In genomic region chr15:101105496-101105994, GRCm38 (mm10) we compare ENCODE assay signal across 8 mouse cellular contexts. TPM values are rescaled to one million over a fixed set of nuclear protein-coding genes. Genes with fewer than 3 reads are reported as not detected.
DNase-seq lines count a peak whose midpoint lies in the region; ATAC-seq and TF ChIP-seq lines count a peak whose summit lies in the region.

No protein-coding gene starts in this region.

- no peak for TF ChIP-seq POLR2A in heart, adult 2 months (IDR thresholded peaks at IDR 0.05; ENCODE audit: insufficient read depth, low read depth, low read length)
- TF ChIP-seq POLR2A in limb, embryonic 14.5 days (IDR thresholded peaks at IDR 0.05; ENCODE audit: borderline replicate concordance, extremely low read depth, insufficient read depth, insufficient read length), result no peak

- peak overlapping the region; percentile 11 for H3K4me2 ChIP-seq in limb, embryonic 14.5 days (replicated peaks; ENCODE audit: low read depth, low read length, severe bottlenecking)

- H3K79me2 ChIP-seq in heart, adult 2 months (replicated peaks; ENCODE audit: control insufficient read depth, insufficient read depth, low read length), result no peaks in the 10 kb centered on the region

- no peak overlapping the region for H3K9ac ChIP-seq in heart, adult 2 months (ENCODE audit: low read depth, low read length)
- no peak overlapping the region for H3K9ac ChIP-seq in limb, embryonic 14.5 days (ENCODE audit: low read depth, low read length, severe bottlenecking)

- peak; percentile 87 for DNase-seq in 3T3-L1 (ENCODE audit: low read depth, low spot score)
- DNase-seq in adrenal gland, adult 2 months, result peak; percentile 90
- DNase-seq in embryo, embryonic 11 days, result peak; percentile 85
- peak; percentile 82 to 88 for DNase-seq in heart, adult 2 months
- peak; percentile 72 to 86 for DNase-seq in kidney, adult 8-10 months
- DNase-seq in limb, embryonic 14.5 days (ENCODE audit: low spot score), result peak; percentile 44
- DNase-seq in naive thymus-derived CD4-positive, alpha-beta T cell, adult 2 months (ENCODE audit: low read depth), result peak; percentile 82
- peak; percentile 53 to 56 for DNase-seq in spleen, postnatal 36 days (ENCODE audit: low spot score in 2 of 2)

- no peaks in the 10 kb centered on the region for H3K9me3 ChIP-seq in limb, embryonic 14.5 days (ENCODE audit: control insufficient read depth, low read length)

- 14% methylated on average over 12 of the region's 12 CpGs for WGBS in heart, adult 2 months
- 16% methylated on average over 12 of the region's 12 CpGs for WGBS in limb, embryonic 14.5 days

- H3K36me3 ChIP-seq in heart, adult 2 months (ENCODE audit: control insufficient read depth, insufficient read depth, low read length), result no peaks in the 10 kb centered on the region
- no peaks in the 10 kb centered on the region for H3K36me3 ChIP-seq in limb, embryonic 14.5 days (ENCODE audit: control insufficient read depth, insufficient read depth, low read length)

- peak; percentile 78; the same call in 1 of the 2 replicates for TF ChIP-seq EP300 in heart, adult 2 months (IDR thresholded peaks at IDR 0.05; ENCODE audit: insufficient read depth, low read depth, low read length)

- ATAC-seq in limb, embryonic 14.5 days (ENCODE audit: low FRiP score, low read depth), result peak; percentile 71

- H3K27ac ChIP-seq in heart, adult 2 months, result peak overlapping the region; percentile 45
- H3K27ac ChIP-seq in limb, embryonic 14.5 days (replicated peaks; ENCODE audit: low read depth, low read length), result no peak overlapping the region

- H3K4me3 ChIP-seq in heart, adult 2 months, result peak overlapping the region; percentile 41
- no peak overlapping the region for H3K4me3 ChIP-seq in limb, embryonic 14.5 days (replicated peaks; ENCODE audit: low read length)

- TF ChIP-seq CTCF in heart, adult 2 months (IDR thresholded peaks at IDR 0.05), result no peak; the same call in none of the 2 replicates

- H3K4me1 ChIP-seq in heart, adult 2 months (ENCODE audit: control insufficient read depth, insufficient read depth, low read length), result peaks cover 2% of the 10 kb centered on the region
- H3K4me1 ChIP-seq in limb, embryonic 14.5 days (ENCODE audit: control insufficient read depth, insufficient read depth, low read length), result no peaks in the 10 kb centered on the region; the same call in 1 of the 2 replicates

- intact Hi-C loops in heart, adult 2 months (cut with DNase I), result loop anchor here (5.0 kb wide), 2 partner anchors 58 to 348 kb away; partner anchors contain the start of gene Gm47841

- H3K27me3 ChIP-seq in heart, adult 2 months (ENCODE audit: control insufficient read depth, insufficient read depth, low read length), result no peaks in the 10 kb centered on the region
- H3K27me3 ChIP-seq in limb, embryonic 14.5 days (ENCODE audit: control insufficient read depth, insufficient read depth, low read length), result no peaks in the 10 kb centered on the region

RNA-seq across cellular contexts. Expression of gene Ankrd33, which starts 10.0 kb away (rescaled TPM):
- 1 to 10 TPM in 1 of 2 experiments, under 1 TPM in 1; 0.59 to 1.0 TPM for total RNA-seq in adrenal gland, adult 2 months (2021)
- 0.10 TPM in 1 of 2 replicates, not detected in the other for polyA plus RNA-seq in adrenal gland, adult 2 months (2012; rRNA removed)
- total RNA-seq in heart, adult 2 months (2021), result not detected
- not detected in 2 replicates for polyA plus RNA-seq in heart, adult 2 months (2012; rRNA removed)
- polyA plus RNA-seq in limb, embryonic 14.5 days (2012; rRNA removed), result not detected in 2 replicates
- polyA plus RNA-seq in limb, embryonic 14.5 days (2014; fragmentation: Nextera tagmentation; extraction: Ambion mirVana), result not detected in 2 replicates

RNA-seq across cellular contexts. Expression of gene Acvrl1, which starts 22.8 kb away (rescaled TPM):
- 10 to 100 TPM; 15.0 to 22.6 TPM for total RNA-seq in adrenal gland, adult 2 months (2021)
- 20.9 and 23.3 TPM in 2 replicates for polyA plus RNA-seq in adrenal gland, adult 2 months (2012; rRNA removed)
- total RNA-seq in heart, adult 2 months (2021), result 10 to 100 TPM; 24.1 to 29.5 TPM
- 35.0 and 39.7 TPM in 2 replicates for polyA plus RNA-seq in heart, adult 2 months (2012; rRNA removed)
- 16.1 and 17.8 TPM in 2 replicates for polyA plus RNA-seq in limb, embryonic 14.5 days (2012; rRNA removed)
- 8.2 and 10.2 TPM in 2 replicates for polyA plus RNA-seq in limb, embryonic 14.5 days (2014; fragmentation: Nextera tagmentation; extraction: Ambion mirVana)

RNA-seq across cellular contexts. Expression of gene Fignl2, which starts 27.2 kb away (rescaled TPM):
- total RNA-seq in adrenal gland, adult 2 months (2021), result 1 to 10 TPM; 6.3 to 8.7 TPM
- polyA plus RNA-seq in adrenal gland, adult 2 months (2012; rRNA removed), result 11.8 and 16.1 TPM in 2 replicates
- 1 to 10 TPM in 1 of 2 experiments, under 1 TPM in 1; 0.86 to 1.3 TPM for total RNA-seq in heart, adult 2 months (2021)
- 1.6 and 1.9 TPM in 2 replicates for polyA plus RNA-seq in heart, adult 2 months (2012; rRNA removed)
- polyA plus RNA-seq in limb, embryonic 14.5 days (2012; rRNA removed), result 3.7 and 5.4 TPM in 2 replicates
- polyA plus RNA-seq in limb, embryonic 14.5 days (2014; fragmentation: Nextera tagmentation; extraction: Ambion mirVana), result 0.15 and 0.17 TPM in 2 replicates

RNA-seq across cellular contexts. Expression of gene Gm47841, which starts 58.3 kb away (rescaled TPM):
- under 1 TPM; 0.37 to 0.45 TPM for total RNA-seq in adrenal gland, adult 2 months (2021)
- 0.37 TPM in 1 of 2 replicates, not detected in the other for polyA plus RNA-seq in adrenal gland, adult 2 months (2012; rRNA removed)
- not detected for total RNA-seq in heart, adult 2 months (2021)
- not detected in 2 replicates for polyA plus RNA-seq in heart, adult 2 months (2012; rRNA removed)
- polyA plus RNA-seq in limb, embryonic 14.5 days (2012; rRNA removed), result 0.05 TPM in 1 of 2 replicates, not detected in the other
- polyA plus RNA-seq in limb, embryonic 14.5 days (2014; fragmentation: Nextera tagmentation; extraction: Ambion mirVana), result not detected in 2 replicates
